Mouse (Mus musculus) midbrain, embryonic 15.5 days (tissue): ENCODE results near the gene Rnf43. TPM values are rescaled to one million over a fixed set of nuclear protein-coding genes. Genes with fewer than 3 reads are reported as not detected.

Experiments used
- ATAC-seq: fragments of 200-750 bp; cut with Nextera tagmentation; replicated peaks from 2 replicates; pipeline ENCODE4 v1.8.0; 2017; ENCODE audit warnings: moderate TSS enrichment
- H3K27ac ChIP-seq: fragments of 300-500 bp; sonication (generic); 2 replicates; pipeline ENCODE4 v1.5.1; 2015; ENCODE audit warnings: mild to moderate bottlenecking, inconsistent platforms
- H3K27me3 ChIP-seq: fragments of 300-500 bp; sonication (generic); replicated peaks from 2 replicates; pipeline ENCODE4 v1.6.1; 2015; ENCODE audit warnings: inconsistent platforms
- H3K36me3 ChIP-seq: fragments of 300-500 bp; sonication (generic); replicated peaks from 2 replicates; pipeline ENCODE4 v1.6.1; 2015; ENCODE audit warnings: inconsistent platforms
- H3K4me1 ChIP-seq: fragments of 300-500 bp; sonication (generic); 2 replicates; pipeline ENCODE4 v1.6.1; 2015; ENCODE audit warnings: inconsistent platforms
- H3K4me2 ChIP-seq: fragments of 300-500 bp; sonication (generic); 2 replicates; pipeline ENCODE4 v1.6.1; 2015; ENCODE audit warnings: inconsistent platforms, mild to moderate bottlenecking, moderate library complexity
- H3K4me3 ChIP-seq: fragments of 300-500 bp; sonication (generic); 2 replicates; pipeline ENCODE4 v1.5.1; 2015; ENCODE audit warnings: mild to moderate bottlenecking, inconsistent platforms
- H3K9ac ChIP-seq: fragments of 300-500 bp; sonication (generic); 2 replicates; pipeline ENCODE4 v1.6.1; 2015; ENCODE audit warnings: mild to moderate bottlenecking, inconsistent platforms
- H3K9me3 ChIP-seq: fragments of 300-500 bp; sonication (generic); 2 replicates; pipeline ENCODE4 v1.6.1; 2016; ENCODE audit warnings: inconsistent platforms
- WGBS: fragments of 180-500 bp; shearing (Covaris S2); methylation state at CpG from one replicate; pipeline ENCODE4 v1.1.7; 2015; ENCODE audit warnings: mixed read lengths; 5-methylcytosine and 5-hydroxymethylcytosine counted together
- microRNA counts: library from miRNA; unstranded; fragments of <30 nt; microRNA quantifications from one replicate; lab custom pipeline; 2016
- microRNA-seq: library from miRNA; unstranded; fragments of <30 nt; microRNA quantifications from one replicate; pipeline ENCODE4, GENCODE M21; 2016
- polyA plus RNA-seq: library from polyadenylated mRNA; unstranded; fragments of >200 nt; fragmentation: Nextera tagmentation; extraction: Ambion mirVana; gene quantifications from 2 replicates; pipeline ENCODE4 v1.2.1, GENCODE M21; 2015

The Rnf43 gene
- polyA plus RNA-seq, 1 experiment from 2014 or later, result 1.2 TPM

DNA sequence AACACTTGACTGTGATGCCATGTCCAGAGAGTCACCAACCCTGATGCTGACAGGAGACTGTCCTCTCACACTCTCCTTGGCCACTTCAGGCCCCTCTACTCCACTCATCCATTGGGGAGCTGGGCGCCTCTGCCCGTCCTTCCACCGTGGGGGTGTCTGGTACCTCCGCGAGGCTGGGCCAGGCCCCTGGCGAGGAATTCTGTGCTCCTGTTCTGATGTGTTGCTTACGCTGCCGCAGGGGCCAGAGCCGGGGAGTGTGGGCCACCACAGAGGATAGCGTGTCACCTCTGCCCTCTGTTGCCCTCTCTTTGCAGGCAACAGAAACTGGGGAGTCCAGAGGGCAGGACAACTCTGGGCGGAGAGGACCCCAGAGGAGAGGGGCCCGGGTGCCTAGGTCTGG, 116.4 kb downstream of the Rnf43 start:
- Histone ChIP-seq H3K9ac (no peak overlapping the region), H3K4me1 (peaks cover 15% of the 10 kb centered on the region), H3K36me3 (peaks cover 16% of the 10 kb centered on the region; the same call in 1 of the 2 replicates), H3K4me3 (no peak overlapping the region), H3K27ac (no peak overlapping the region), H3K27me3 (no peaks in the 10 kb centered on the region), H3K4me2 (0 out of 2 replicates have a peak overlapping the region, but pooled peaks have one; percentile 40), H3K9me3 (no peaks in the 10 kb centered on the region)
- 42% methylated on average over 12 of the region's 12 CpGs for WGBS
- peak; percentile 28 for ATAC-seq

DNA sequence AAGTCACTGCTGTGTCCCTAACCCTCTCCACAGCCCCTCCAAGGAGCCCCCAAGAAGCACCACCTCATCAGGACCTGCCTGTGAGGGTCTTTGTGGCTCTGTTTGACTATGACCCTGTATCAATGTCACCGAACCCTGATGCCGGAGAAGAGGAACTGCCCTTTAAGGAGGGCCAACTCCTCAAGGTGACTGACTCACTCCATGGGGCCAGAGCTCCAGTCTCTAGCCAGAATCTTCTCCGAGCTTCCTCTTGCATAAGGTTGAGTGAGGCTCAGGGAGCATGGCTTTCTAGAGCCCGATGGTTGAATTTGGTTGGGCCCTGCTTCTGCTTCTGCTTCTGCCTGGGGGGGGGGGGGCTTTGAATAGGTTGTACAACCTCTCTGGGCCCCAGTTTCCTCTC, 116.9 kb downstream of the Rnf43 start:
- 85% methylated on average over 4 of the region's 4 CpGs for WGBS
- no peak overlapping the region for H3K4me2 ChIP-seq
- H3K27ac ChIP-seq, result no peak overlapping the region
- peaks cover 16% of the 10 kb centered on the region; the same call in 1 of the 2 replicates for H3K36me3 ChIP-seq
- H3K9me3 ChIP-seq, result no peaks in the 10 kb centered on the region
- no peak for ATAC-seq
- peaks cover 15% of the 10 kb centered on the region for H3K4me1 ChIP-seq
- H3K27me3 ChIP-seq, result no peaks in the 10 kb centered on the region
- no peak overlapping the region for H3K9ac ChIP-seq
- no peak overlapping the region for H3K4me3 ChIP-seq

- Histone ChIP-seq H3K27ac (no peak overlapping the region), H3K4me3 (no peak overlapping the region), H3K4me2 (no peak overlapping the region), H3K9ac (no peak overlapping the region), H3K4me1 (peaks cover 15% of the 10 kb centered on the region), H3K9me3 (no peaks in the 10 kb centered on the region), H3K27me3 (no peaks in the 10 kb centered on the region), H3K36me3 (peaks cover 23% of the 10 kb centered on the region; the same call in 1 of the 2 replicates)
- WGBS, result 87% methylated on average over 8 of the region's 8 CpGs
- no peak for ATAC-seq
These were observed 117.6 kb downstream of the Rnf43 start for GRCm38 (mm10) chr11:87780130-87780529.

MicroRNA genes within 50 kb of the gene (microRNA counts, 519-probe panel; counts per million panel counts)
- microRNA mmu-miR-142-3p (lab: Ali Mortazavi, UCI), result 2,958 counts per million, percentile 66 among the panel's probes with 10 or more counts
- 3,625 counts per million, percentile 82 among the panel's probes with 10 or more counts for microRNA mmu-miR-142-5p (lab: Ali Mortazavi, UCI)

Small RNA genes within 50 kb of the gene (microRNA-seq; reads per million reads assigned to microRNA genes)
- gene Mir142 (not detected), gene Mir142b (not detected)

Other genes starting within 250 kb of the Rnf43 start
- gene Gm11492, start 96.1 kb upstream of the Rnf43 start, polyA plus RNA-seq, result not detected in 2 replicates
- gene Sept4, start 93.8 kb upstream of the Rnf43 start, polyA plus RNA-seq, result 28.2 and 28.4 TPM in 2 replicates
- gene Mtmr4, start 70.6 kb upstream of the Rnf43 start, polyA plus RNA-seq, result 57.2 and 59.8 TPM in 2 replicates
- gene Hsf5, start 45.6 kb upstream of the Rnf43 start, polyA plus RNA-seq, result 0.37 and 0.61 TPM in 2 replicates
- gene Supt4a, start 74.8 kb downstream of the Rnf43 start, polyA plus RNA-seq, result 136 and 137 TPM in 2 replicates
- 65.8 and 72.5 TPM in 2 replicates for gene Tspoap1, start 97.8 kb downstream of the Rnf43 start, polyA plus RNA-seq
- gene Mpo, start 130.9 kb downstream of the Rnf43 start, polyA plus RNA-seq, result 0.12 and 1.2 TPM in 2 replicates
- gene Lpo, start 165.6 kb downstream of the Rnf43 start, polyA plus RNA-seq, result 1.5 and 1.8 TPM in 2 replicates
- 12.1 and 12.8 TPM in 2 replicates for gene Mks1, start 190.5 kb downstream of the Rnf43 start, polyA plus RNA-seq
- 0.36 TPM in 2 replicates for gene Epx, start 212.8 kb downstream of the Rnf43 start, polyA plus RNA-seq
- gene Olfr462, start 229.5 kb downstream of the Rnf43 start, polyA plus RNA-seq, result not detected in 2 replicates
- not detected in 2 replicates for gene Olfr463, start 234.7 kb downstream of the Rnf43 start, polyA plus RNA-seq